Mouse (Mus musculus) liver, embryonic 11.5 days (tissue): ENCODE results near the gene Nppc. TPM values are rescaled to one million over a fixed set of nuclear protein-coding genes. Genes with fewer than 3 reads are reported as not detected.

Experiments
- ATAC-seq: fragments of 200-750 bp; cut with Nextera tagmentation; replicated peaks from 2 replicates; pipeline ENCODE4 v1.8.0; 2017; ENCODE audit warnings: moderate number of reproducible peaks, mild to moderate bottlenecking, moderate TSS enrichment, moderate library complexity; ENCODE audit not compliant: low FRiP score
- DNase-seq: peaks from one replicate; pipeline ENCODE4 v3.0.0-alpha.2; 2017; ENCODE audit warnings: low spot score
- H3K27ac ChIP-seq: fragments of 300-500 bp; sonication (generic); 2 replicates; pipeline ENCODE4 v1.5.1; 2014; ENCODE audit warnings: mild to moderate bottlenecking, low read depth, low read length, control low read depth
- H3K27me3 ChIP-seq: fragments of 300-500 bp; sonication (generic); replicated peaks from 2 replicates; pipeline ENCODE4 v1.6.1; 2014; ENCODE audit warnings: low read length, mixed read lengths; ENCODE audit not compliant: control insufficient read depth, insufficient read depth
- H3K36me3 ChIP-seq: fragments of 300-500 bp; sonication (generic); 2 replicates; pipeline ENCODE4 v1.6.1; 2014; ENCODE audit warnings: mild to moderate bottlenecking, low read length, moderate library complexity, mixed read lengths; ENCODE audit not compliant: control insufficient read depth, insufficient read depth
- H3K4me1 ChIP-seq: fragments of 300-500 bp; sonication (generic); replicated peaks from 2 replicates; pipeline ENCODE4 v1.6.1; 2014; ENCODE audit warnings: low read length, mixed read lengths; ENCODE audit not compliant: control insufficient read depth, insufficient read depth
- H3K4me2 ChIP-seq: fragments of 300-500 bp; sonication (generic); 2 replicates; pipeline ENCODE4 v1.6.1; 2014; ENCODE audit warnings: mild to moderate bottlenecking, control low read depth, moderate library complexity
- H3K4me3 ChIP-seq: fragments of 300-500 bp; sonication (generic); 2 replicates; pipeline ENCODE4 v1.5.1; 2014; ENCODE audit warnings: low read depth, low read length, control low read depth
- H3K9ac ChIP-seq: fragments of 300-500 bp; sonication (generic); 2 replicates; pipeline ENCODE4 v1.6.1; 2014; ENCODE audit warnings: low read depth, low read length, control low read depth
- H3K9me3 ChIP-seq: fragments of 300-500 bp; sonication (generic); 2 replicates; pipeline ENCODE4 v1.6.1; 2016; ENCODE audit warnings: low read length, inconsistent platforms, mixed read lengths; ENCODE audit not compliant: control insufficient read depth
- WGBS: fragments of 180-500 bp; shearing (Covaris S2); extraction: QIAGEN DNeasy Blood & Tissue Kit; methylation state at CpG from one replicate; pipeline ENCODE4 v1.1.7; 2014; 5-methylcytosine and 5-hydroxymethylcytosine counted together
- polyA plus RNA-seq: library from polyadenylated mRNA; unstranded; fragments of >200 nt; fragmentation: Nextera tagmentation; extraction: Ambion mirVana; gene quantifications from 2 replicates; pipeline ENCODE4 v1.2.1, GENCODE M21; 2014

Gene Nppc
- polyA plus RNA-seq, 1 experiment from 2014 or later = not detected

GRCm38 (mm10) chr1:86703300-86703964 is 33.1 kb upstream of the Nppc start, which contains the start of gene Dis3l2:
Gene Dis3l2, plus strand, starts transcription at chr1:86703808.
- Histone ChIP-seq H3K4me2 (peak within 1 kb of the TSS; percentile 80), H3K27ac (peak within 1 kb of the TSS; percentile 86), H3K9me3 (no peaks in the 10 kb centered on the region), H3K4me1 (peaks cover 17% of the 10 kb centered on the region), H3K9ac (peak within 1 kb of the TSS; percentile 92), H3K36me3 (no peaks in the 10 kb centered on the region), H3K4me3 (peak within 1 kb of the TSS; percentile 94), H3K27me3 (no peaks in the 10 kb centered on the region)
- 4% methylated on average over 40 of the region's 54 CpGs for WGBS
- ATAC-seq = peak; percentile 86
- DNase-seq = peak; percentile 89

- ATAC-seq (peak; percentile 41; the same call in 1 of the 2 replicates), DNase-seq (no peak)
- Histone ChIP-seq H3K4me3 (no peak overlapping the region), H3K4me2 (no peak overlapping the region), H3K4me1 (peaks cover 16% of the 10 kb centered on the region), H3K36me3 (no peaks in the 10 kb centered on the region), H3K27me3 (no peaks in the 10 kb centered on the region), H3K27ac (no peak overlapping the region), H3K9me3 (no peaks in the 10 kb centered on the region), H3K9ac (no peak overlapping the region)
- 33% methylated on average over 7 of the region's 7 CpGs for WGBS
Measured at GRCm38 (mm10) chr1:86700367-86700766, 30.0 kb upstream of the Nppc start.

DNA sequence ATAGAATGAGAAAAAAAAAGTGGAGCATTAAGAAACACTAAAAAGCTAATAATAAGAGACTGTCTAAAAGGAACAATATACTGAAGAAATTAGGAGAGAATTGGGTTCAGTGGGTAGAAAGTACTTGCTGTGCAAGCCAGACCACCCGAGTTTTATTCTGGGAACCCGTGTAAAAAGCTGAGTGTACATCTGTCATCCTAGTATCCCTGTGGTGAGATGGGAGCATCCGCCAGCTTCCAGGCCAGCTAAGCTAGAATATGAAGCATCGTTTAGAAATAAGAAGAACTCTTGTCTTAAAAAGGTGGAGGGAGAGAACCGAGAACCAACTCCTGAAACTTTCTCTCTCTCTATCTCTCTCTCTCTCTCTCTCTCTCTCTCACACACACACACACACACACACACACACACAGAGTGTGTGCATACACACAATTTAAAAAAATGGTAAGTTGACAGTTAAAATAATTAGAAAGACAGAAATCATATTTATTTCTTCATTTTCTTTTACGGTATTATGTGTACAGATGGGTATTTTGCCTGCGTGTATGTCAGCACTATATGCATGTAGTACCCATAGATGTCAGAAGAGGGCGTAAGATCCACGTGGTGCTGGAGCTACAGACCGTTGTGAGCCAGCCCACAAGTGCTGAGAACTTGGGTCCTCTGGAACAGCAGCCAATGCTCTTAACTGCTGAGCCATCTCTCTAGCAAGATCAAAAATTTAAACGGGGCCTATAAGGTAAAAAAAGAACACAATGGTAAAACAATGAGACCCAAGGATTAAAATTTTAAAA is 29.2 kb upstream of the Nppc start:
- H3K27ac ChIP-seq = no peak overlapping the region
- H3K27me3 ChIP-seq = no peaks in the 10 kb centered on the region
- no peak overlapping the region for H3K4me2 ChIP-seq
- DNase-seq (no peak), ATAC-seq (no peak)
- H3K36me3 ChIP-seq = no peaks in the 10 kb centered on the region
- no peak overlapping the region for H3K9ac ChIP-seq
- no peak overlapping the region for H3K4me3 ChIP-seq
- no peaks in the 10 kb centered on the region for H3K9me3 ChIP-seq
- peaks cover 11% of the 10 kb centered on the region for H3K4me1 ChIP-seq
- WGBS = 70% methylated on average over 11 of the region's 11 CpGs

DNA sequence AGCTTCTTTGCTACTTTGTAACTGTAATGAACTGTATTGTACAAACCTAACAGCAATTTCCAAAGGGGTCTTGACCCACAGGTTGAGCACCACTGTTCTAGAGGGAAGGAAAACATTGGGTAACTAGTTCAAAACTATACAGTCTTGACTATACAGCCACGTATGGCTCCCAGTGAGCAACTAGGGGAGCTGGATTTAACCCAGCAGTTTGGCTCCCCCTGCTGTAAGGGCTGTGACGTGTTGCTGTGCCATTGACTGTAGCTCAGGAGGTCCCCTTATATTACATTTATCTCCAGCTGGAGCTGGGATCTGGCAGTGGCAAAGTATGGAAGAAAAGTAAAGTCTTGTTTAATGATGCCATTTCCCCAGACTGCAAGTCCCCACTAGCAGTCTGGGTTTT is 28.4 kb upstream of the Nppc start:
- Histone ChIP-seq H3K4me1 (peaks cover 11% of the 10 kb centered on the region), H3K27ac (no peak overlapping the region), H3K9me3 (no peaks in the 10 kb centered on the region), H3K4me2 (no peak overlapping the region), H3K27me3 (no peaks in the 10 kb centered on the region), H3K9ac (no peak overlapping the region), H3K4me3 (no peak overlapping the region), H3K36me3 (no peaks in the 10 kb centered on the region)
- 41% methylated on average over 2 of the region's 2 CpGs for WGBS
- DNase-seq = no peak
- no peak for ATAC-seq

GRCm38 (mm10) chr1:86696948-86697347 is 26.6 kb upstream of the Nppc start:
- Histone ChIP-seq H3K9me3 (no peaks in the 10 kb centered on the region), H3K4me2 (no peak overlapping the region), H3K4me3 (no peak overlapping the region), H3K36me3 (no peaks in the 10 kb centered on the region), H3K27ac (no peak overlapping the region), H3K27me3 (no peaks in the 10 kb centered on the region), H3K9ac (no peak overlapping the region), H3K4me1 (peaks cover 7% of the 10 kb centered on the region)
- ATAC-seq (no peak), DNase-seq (no peak)
- 37% methylated on average over 7 of the region's 7 CpGs for WGBS

- Histone ChIP-seq H3K4me1 (no peaks in the 10 kb centered on the region), H3K36me3 (no peaks in the 10 kb centered on the region), H3K27me3 (no peaks in the 10 kb centered on the region), H3K4me2 (no peak overlapping the region), H3K4me3 (no peak overlapping the region), H3K9ac (no peak overlapping the region), H3K9me3 (no peaks in the 10 kb centered on the region), H3K27ac (no peak overlapping the region)
- WGBS = 71% methylated on average over 5 of the region's 5 CpGs
- DNase-seq = no peak
- no peak for ATAC-seq
Measured at GRCm38 (mm10) chr1:86691027-86691426, 20.7 kb upstream of the Nppc start.

DNA sequence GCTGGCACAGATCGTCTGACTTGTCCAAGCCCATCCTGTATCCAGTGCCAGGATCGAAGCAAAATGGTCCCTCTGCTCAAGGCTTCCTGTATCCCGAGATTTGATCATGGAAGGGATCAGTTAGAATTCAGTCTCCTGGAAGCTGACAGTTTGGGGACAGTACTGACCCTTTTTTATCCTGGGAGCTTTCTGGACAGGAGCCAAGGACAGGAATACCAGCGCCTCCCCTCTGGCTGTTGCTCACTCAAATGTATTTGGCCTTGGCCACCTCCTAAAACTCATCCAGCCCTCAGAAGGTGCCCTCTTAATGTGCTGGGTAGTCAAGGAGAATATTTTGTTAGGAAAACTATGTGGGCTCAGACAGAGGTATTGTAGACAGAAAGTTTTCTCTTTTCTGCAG is 16.9 kb upstream of the Nppc start:
- no peak for ATAC-seq
- Histone ChIP-seq H3K27ac (no peak overlapping the region), H3K4me2 (no peak overlapping the region), H3K9ac (no peak overlapping the region), H3K9me3 (no peaks in the 10 kb centered on the region), H3K4me1 (no peaks in the 10 kb centered on the region), H3K27me3 (no peaks in the 10 kb centered on the region), H3K36me3 (no peaks in the 10 kb centered on the region), H3K4me3 (no peak overlapping the region)
- 73% methylated on average over 4 of the region's 4 CpGs for WGBS
- no peak for DNase-seq

GRCm38 (mm10) chr1:86678667-86679066 is 8.3 kb upstream of the Nppc start:
- H3K4me2 ChIP-seq = no peak overlapping the region
- WGBS = 82% methylated on average over 10 of the region's 10 CpGs
- no peak overlapping the region for H3K27ac ChIP-seq
- peaks cover 3% of the 10 kb centered on the region; the same call in 1 of the 2 replicates for H3K27me3 ChIP-seq
- no peaks in the 10 kb centered on the region for H3K9me3 ChIP-seq
- H3K4me1 ChIP-seq = no peaks in the 10 kb centered on the region
- no peak overlapping the region for H3K4me3 ChIP-seq
- DNase-seq (no peak), ATAC-seq (no peak)
- no peaks in the 10 kb centered on the region for H3K36me3 ChIP-seq
- H3K9ac ChIP-seq = no peak overlapping the region

GRCm38 (mm10) chr1:86677624-86678023 is 7.3 kb upstream of the Nppc start:
- 79% methylated on average over 3 of the region's 3 CpGs for WGBS
- H3K4me3 ChIP-seq = no peak overlapping the region
- H3K4me1 ChIP-seq = no peaks in the 10 kb centered on the region
- no peaks in the 10 kb centered on the region for H3K9me3 ChIP-seq
- ATAC-seq (no peak), DNase-seq (no peak)
- no peak overlapping the region for H3K4me2 ChIP-seq
- H3K9ac ChIP-seq = no peak overlapping the region
- H3K36me3 ChIP-seq = no peaks in the 10 kb centered on the region
- no peak overlapping the region for H3K27ac ChIP-seq
- peaks cover 6% of the 10 kb centered on the region; the same call in 1 of the 2 replicates for H3K27me3 ChIP-seq
